29 mouse cellular contexts compared by ENCODE assay signal in genomic region chr15:8512957-8513356, GRCm38 (mm10). TPM values are rescaled to one million over a fixed set of nuclear protein-coding genes. Genes with fewer than 3 reads are reported as not detected.
DNase-seq lines count a peak whose midpoint lies in the region; ATAC-seq and TF ChIP-seq lines count a peak whose summit lies in the region.
"Had no signal": no experiment of that assay in that cellular context is flagged by ENCODE, and none has a peak within 500 bp of the region (broad histone marks: within the 10 kb centered on the region; RNA-seq: fewer than 3 reads in every experiment).

No protein-coding gene starts in this region.

- H3K4me2 ChIP-seq in hindbrain, embryonic 13.5 days, result no peak overlapping the region
- no peak overlapping the region for H3K4me2 ChIP-seq in embryonic facial prominence, embryonic 11.5 days (ENCODE audit: low read depth, low read length)
- H3K4me2 ChIP-seq in neural tube, embryonic 12.5 days (replicated peaks), result no peak overlapping the region
- H3K4me2 ChIP-seq: embryonic facial prominence, embryonic 15.5 days had no signal

- H3K9ac ChIP-seq in hindbrain, embryonic 13.5 days, result no peak overlapping the region
- no peak overlapping the region for H3K9ac ChIP-seq in embryonic facial prominence, embryonic 11.5 days (replicated peaks; ENCODE audit: low read length)
- no peak overlapping the region for H3K9ac ChIP-seq in neural tube, embryonic 12.5 days
- H3K9ac ChIP-seq: embryonic facial prominence, embryonic 15.5 days had no signal

- H3K36me3 ChIP-seq in hindbrain, embryonic 10.5 days, result no peaks in the 10 kb centered on the region
- H3K36me3 ChIP-seq in hindbrain, embryonic 13.5 days, result no peaks in the 10 kb centered on the region
- H3K36me3 ChIP-seq in embryonic facial prominence, embryonic 11.5 days (replicated peaks; ENCODE audit: control insufficient read depth, insufficient read depth, low read depth, low read length), result no peaks in the 10 kb centered on the region
- H3K36me3 ChIP-seq in neural tube, embryonic 12.5 days, result no peaks in the 10 kb centered on the region
- H3K36me3 ChIP-seq: embryonic facial prominence, embryonic 15.5 days had no signal

- peaks cover 15% of the 10 kb centered on the region for H3K4me1 ChIP-seq in hindbrain, embryonic 10.5 days (replicated peaks)
- peaks cover 7% of the 10 kb centered on the region for H3K4me1 ChIP-seq in hindbrain, embryonic 13.5 days (replicated peaks)
- no peaks in the 10 kb centered on the region for H3K4me1 ChIP-seq in embryonic facial prominence, embryonic 11.5 days (ENCODE audit: control insufficient read depth, insufficient read depth, low read length)
- no peaks in the 10 kb centered on the region for H3K4me1 ChIP-seq in neural tube, embryonic 12.5 days
- peaks cover 4% of the 10 kb centered on the region; the same call in 1 of the 2 replicates for H3K4me1 ChIP-seq in lung, adult 2 months (ENCODE audit: control insufficient read depth, insufficient read depth, low read length)

- TF ChIP-seq CTCF in lung, adult 2 months (IDR thresholded peaks at IDR 0.05; ENCODE audit: insufficient read depth, low read length), result no peak

- H3K4me3 ChIP-seq in hindbrain, embryonic 10.5 days, result no peak overlapping the region
- no peak overlapping the region for H3K4me3 ChIP-seq in hindbrain, embryonic 13.5 days
- H3K4me3 ChIP-seq in embryonic facial prominence, embryonic 11.5 days (ENCODE audit: low read depth, low read length), result no peak overlapping the region
- H3K4me3 ChIP-seq in neural tube, embryonic 12.5 days, result no peak overlapping the region
- no peak overlapping the region for H3K4me3 ChIP-seq in lung, adult 2 months (replicated peaks; ENCODE audit: extremely low read depth, low read depth, low read length)
- H3K4me3 ChIP-seq: embryonic facial prominence, embryonic 15.5 days had no signal

- no peak for TF ChIP-seq POLR2A in lung, adult 2 months (IDR thresholded peaks at IDR 0.05; ENCODE audit: borderline replicate concordance, extremely low read depth, low read depth, low read length)

- intact Hi-C loops in heart, postnatal 10 days (cut with DNase I), result no loop called here

- no peak for ATAC-seq in hindbrain, embryonic 13.5 days (ENCODE audit: low FRiP score)
- ATAC-seq in embryonic facial prominence, embryonic 11.5 days (replicated peaks; ENCODE audit: insufficient number of reproducible peaks, low FRiP score, low TSS enrichment, low read depth), result 0 out of 2 replicates have a peak, but pooled peaks have one; percentile 14
- ATAC-seq in neural tube, embryonic 12.5 days (ENCODE audit: low FRiP score, low read depth), result peak; percentile 44; the same call in 1 of the 2 replicates
- ATAC-seq: forebrain, embryonic 16.5 days; Patski had no signal

- no peaks in the 10 kb centered on the region for H3K27me3 ChIP-seq in hindbrain, embryonic 10.5 days (ENCODE audit: insufficient read depth, poor library complexity, severe bottlenecking)
- no peaks in the 10 kb centered on the region for H3K27me3 ChIP-seq in hindbrain, embryonic 13.5 days
- no peaks in the 10 kb centered on the region for H3K27me3 ChIP-seq in embryonic facial prominence, embryonic 11.5 days (ENCODE audit: control insufficient read depth, insufficient read depth, low read length)
- no peaks in the 10 kb centered on the region for H3K27me3 ChIP-seq in neural tube, embryonic 12.5 days (replicated peaks)
- H3K27me3 ChIP-seq: embryonic facial prominence, embryonic 15.5 days had no signal

- peak; percentile 44 for DNase-seq in hindbrain, embryonic 10.5 days (ENCODE audit: low spot score)
- DNase-seq in embryonic facial prominence, embryonic 11.5 days (ENCODE audit: low spot score), result peak; percentile 73
- peak; percentile 3 for DNase-seq in hindlimb bud, embryonic 11.5 days (ENCODE audit: extremely low spot score, low read depth, low spot score)
- DNase-seq in heart, postnatal 10 days, result no peak
- no peak for DNase-seq in urinary bladder, adult 2 months (ENCODE audit: low spot score)
- DNase-seq in lung, adult 2 months, result no peak
- DNase-seq: adrenal gland, postnatal 10 days; cerebellum, postnatal 14 days; gastrocnemius, postnatal 36 days; kidney, adult 8-10 months; kidney, postnatal 36 days; layer of hippocampus, adult 9-11 months; lung, postnatal 10 days; midbrain, embryonic 14.5 days; right cerebral cortex, postnatal 4 days had no signal

- H3K9me3 ChIP-seq in hindbrain, embryonic 10.5 days, result no peaks in the 10 kb centered on the region
- H3K9me3 ChIP-seq in hindbrain, embryonic 13.5 days, result no peaks in the 10 kb centered on the region
- no peaks in the 10 kb centered on the region for H3K9me3 ChIP-seq in embryonic facial prominence, embryonic 11.5 days (replicated peaks; ENCODE audit: control insufficient read depth, low read length)
- H3K9me3 ChIP-seq in neural tube, embryonic 12.5 days, result no peaks in the 10 kb centered on the region
- H3K9me3 ChIP-seq: embryonic facial prominence, embryonic 15.5 days had no signal

- H3K27ac ChIP-seq in hindbrain, embryonic 10.5 days, result no peak overlapping the region
- H3K27ac ChIP-seq in hindbrain, embryonic 13.5 days, result no peak overlapping the region
- H3K27ac ChIP-seq in embryonic facial prominence, embryonic 11.5 days (replicated peaks; ENCODE audit: low read depth, low read length), result no peak overlapping the region
- no peak overlapping the region for H3K27ac ChIP-seq in neural tube, embryonic 12.5 days
- H3K27ac ChIP-seq: embryonic facial prominence, embryonic 15.5 days; stomach, postnatal 0 days had no signal

- 23% methylated on average over 5 of the region's 5 CpGs for WGBS in hindbrain, embryonic 10.5 days
- 21% methylated on average over 5 of the region's 5 CpGs for WGBS in hindbrain, embryonic 13.5 days
- 26% methylated on average over 5 of the region's 5 CpGs for WGBS in embryonic facial prominence, embryonic 11.5 days
- 27% methylated on average over 5 of the region's 5 CpGs for WGBS in neural tube, embryonic 12.5 days
- WGBS in lung, adult 2 months, result 50% methylated on average over 5 of the region's 5 CpGs

RNA-seq across cellular contexts. Expression of gene Gm2310, which starts 6.8 kb away (rescaled TPM):
- polyA plus RNA-seq in hindbrain, embryonic 10.5 days (2016; fragmentation: Nextera tagmentation; extraction: Ambion mirVana), result not detected in 2 replicates
- not detected in 2 replicates for polyA plus RNA-seq in hindbrain, embryonic 13.5 days (2015; fragmentation: Nextera tagmentation; extraction: Ambion mirVana)
- not detected in 2 replicates for polyA plus RNA-seq in embryonic facial prominence, embryonic 11.5 days (2014; fragmentation: Nextera tagmentation; extraction: Ambion mirVana)
- polyA plus RNA-seq in neural tube, embryonic 12.5 days (2016; fragmentation: Nextera tagmentation; extraction: Ambion mirVana), result not detected in 2 replicates
- not detected for total RNA-seq in heart, postnatal 10 days (2021)
- not detected in 2 replicates for polyA plus RNA-seq in urinary bladder, adult 2 months (2012; rRNA removed)
- polyA plus RNA-seq in lung, adult 2 months (2012; rRNA removed), result not detected in 2 replicates
- total RNA-seq: adrenal gland, postnatal 10 days; ES-E14; gastrocnemius, postnatal 36 days; heart, adult 8-10 months; megakaryocyte, adult 5-6 weeks had no signal
- polyA plus RNA-seq: brain, embryonic 14.5 days; embryonic facial prominence, embryonic 15.5 days; forebrain, embryonic 16.5 days; heart, postnatal 0 days; intestine, embryonic 14.5 days; limb, embryonic 14.5 days; liver, embryonic 16.5 days; midbrain, embryonic 14.5 days; Patski; stomach, postnatal 0 days had no signal

Comparison
In these comparisons a context has a peak if more than half of its experiments do, and no peak if none do; other contexts are left out.
1. DNase-seq: peak in hindbrain, embryonic 10.5 days (single experiment), embryonic facial prominence, embryonic 11.5 days (single experiment) and hindlimb bud, embryonic 11.5 days (single experiment); none in heart, postnatal 10 days (0 of 2), urinary bladder, adult 2 months (single experiment) and lung, adult 2 months (single experiment).